Mouse (Mus musculus) midbrain, embryonic 16.5 days (tissue): ENCODE results near the gene Dnah2. TPM values are rescaled to one million over a fixed set of nuclear protein-coding genes. Genes with fewer than 3 reads are reported as not detected.
A peak's percentile ranks its signal among the peaks of the same experiment; 100 is the strongest.

Source experiments
- ATAC-seq: fragments of 200-750 bp; cut with Nextera tagmentation; 2 replicates; pipeline ENCODE4 v1.8.0; 2017; ENCODE audit warnings: moderate TSS enrichment
- H3K27ac ChIP-seq: fragments of 300-500 bp; sonication (generic); 2 replicates; pipeline ENCODE4 v1.5.1; 2014; ENCODE audit warnings: mild to moderate bottlenecking, low read length, mixed read lengths
- H3K27me3 ChIP-seq: fragments of 300-500 bp; sonication (generic); 2 replicates; pipeline ENCODE4 v1.6.1; 2014; ENCODE audit warnings: low read depth, low read length, mixed read lengths; ENCODE audit not compliant: control insufficient read depth, insufficient read depth
- H3K36me3 ChIP-seq: fragments of 300-500 bp; sonication (generic); 2 replicates; pipeline ENCODE4 v1.6.1; 2014; ENCODE audit warnings: mild to moderate bottlenecking, low read length, moderate library complexity, mixed read lengths; ENCODE audit not compliant: control insufficient read depth, insufficient read depth
- H3K4me1 ChIP-seq: fragments of 300-500 bp; sonication (generic); 2 replicates; pipeline ENCODE4 v1.6.1; 2014; ENCODE audit warnings: mild to moderate bottlenecking, low read length, mixed read lengths; ENCODE audit not compliant: control insufficient read depth, insufficient read depth
- H3K4me2 ChIP-seq: fragments of 300-500 bp; sonication (generic); 2 replicates; pipeline ENCODE4 v1.6.1; 2014; ENCODE audit warnings: mild to moderate bottlenecking, low read length, mixed read lengths
- H3K4me3 ChIP-seq: fragments of 300-500 bp; sonication (generic); 2 replicates; pipeline ENCODE4 v1.5.1; 2014; ENCODE audit warnings: low read depth, mild to moderate bottlenecking, low read length, moderate library complexity, mixed read lengths
- H3K9ac ChIP-seq: fragments of 300-500 bp; sonication (generic); 2 replicates; pipeline ENCODE4 v1.6.1; 2014; ENCODE audit warnings: low read depth, low read length, mixed read lengths
- H3K9me3 ChIP-seq: fragments of 300-500 bp; sonication (generic); replicated peaks from 2 replicates; pipeline ENCODE4 v1.6.1; 2014; ENCODE audit warnings: mild to moderate bottlenecking, low read length, mixed read lengths; ENCODE audit not compliant: control insufficient read depth, poor library complexity, severe bottlenecking
- WGBS: fragments of 180-500 bp; shearing (Covaris S2); extraction: QIAGEN DNeasy Blood & Tissue Kit; methylation state at CpG from one replicate; pipeline ENCODE4 v1.1.7; 2014; 5-methylcytosine and 5-hydroxymethylcytosine counted together
- polyA plus RNA-seq: library from polyadenylated mRNA; unstranded; fragments of >200 nt; fragmentation: Nextera tagmentation; extraction: Ambion mirVana; gene quantifications from 2 replicates; pipeline ENCODE4 v1.2.1, GENCODE M21; 2015

Dnah2 gene
- polyA plus RNA-seq, 1 experiment from 2014 or later: 5.1 TPM

GRCm38 (mm10) chr11:69413221-69414181 lies 135.4 kb downstream of the Dnah2 start, which contains the start of gene Kdm6b:
Gene Kdm6b (minus strand): TSS chr11:69413675.
- Histone ChIP-seq H3K36me3 (no peaks in the 10 kb centered on the region), H3K4me2 (peak within 1 kb of the TSS; percentile 92), H3K27me3 (no peaks in the 10 kb centered on the region), H3K9me3 (no peaks in the 10 kb centered on the region), H3K9ac (peak within 1 kb of the TSS; percentile 98), H3K4me1 (peaks cover 48% of the 10 kb centered on the region), H3K4me3 (peak within 1 kb of the TSS; percentile 67), H3K27ac (peak within 1 kb of the TSS; percentile 99)
- ATAC-seq: no peak
- 27% methylated on average over 12 of the region's 12 CpGs for WGBS

- H3K9me3 ChIP-seq: no peaks in the 10 kb centered on the region
- peaks cover 58% of the 10 kb centered on the region for H3K4me1 ChIP-seq
- no peaks in the 10 kb centered on the region for H3K27me3 ChIP-seq
- H3K4me2 ChIP-seq: peak overlapping the region; percentile 92
- no peak for ATAC-seq
- peak overlapping the region; percentile 98; the same call in 1 of the 2 replicates for H3K9ac ChIP-seq
- peak overlapping the region; percentile 67 for H3K4me3 ChIP-seq
- 53% methylated on average over 7 of the region's 7 CpGs for WGBS
- H3K36me3 ChIP-seq: peaks cover under 1% of the 10 kb centered on the region; the same call in 1 of the 2 replicates
- H3K27ac ChIP-seq: peak overlapping the region; percentile 99; the same call in 1 of the 2 replicates
These were observed 136.4 kb downstream of the Dnah2 start for GRCm38 (mm10) chr11:69412548-69412947.

- WGBS: under 1% methylated on average over 39 of the region's 39 CpGs
- peaks cover 9% of the 10 kb centered on the region for H3K36me3 ChIP-seq
- no peaks in the 10 kb centered on the region for H3K27me3 ChIP-seq
- peak overlapping the region; percentile 75 for H3K4me3 ChIP-seq
- peaks cover 51% of the 10 kb centered on the region for H3K4me1 ChIP-seq
- H3K27ac ChIP-seq: peak overlapping the region; percentile 84
- H3K4me2 ChIP-seq: peak overlapping the region; percentile 92
- no peaks in the 10 kb centered on the region for H3K9me3 ChIP-seq
- ATAC-seq: no peak
- peak overlapping the region; percentile 90 for H3K9ac ChIP-seq
These were observed 137.2 kb downstream of the Dnah2 start for GRCm38 (mm10) chr11:69411538-69412203.

- WGBS: under 1% methylated on average over 26 of the region's 26 CpGs
These were observed 137.8 kb downstream of the Dnah2 start for GRCm38 (mm10) chr11:69411073-69411535.

GRCm38 (mm10) chr11:69410310-69411072 lies 138.4 kb downstream of the Dnah2 start:
- WGBS: under 1% methylated on average over 41 of the region's 41 CpGs
- H3K36me3 ChIP-seq: peaks cover 19% of the 10 kb centered on the region
- peak overlapping the region; percentile 92 for H3K4me2 ChIP-seq
- peaks cover 51% of the 10 kb centered on the region for H3K4me1 ChIP-seq
- peak overlapping the region; percentile 75 for H3K4me3 ChIP-seq
- H3K27ac ChIP-seq: peak overlapping the region; percentile 84
- peak overlapping the region; percentile 90 for H3K9ac ChIP-seq
- no peaks in the 10 kb centered on the region for H3K9me3 ChIP-seq
- H3K27me3 ChIP-seq: no peaks in the 10 kb centered on the region
- peak; percentile 10; the same call in 1 of the 2 replicates for ATAC-seq

More at GRCm38 (mm10) chr11:69411073-69411535, 137.8 kb downstream of the Dnah2 start:
- peak overlapping the region; percentile 75 for H3K4me3 ChIP-seq
- peak; percentile 44 for ATAC-seq
- peak overlapping the region; percentile 84 for H3K27ac ChIP-seq
- H3K36me3 ChIP-seq: peaks cover 13% of the 10 kb centered on the region
- peaks cover 51% of the 10 kb centered on the region for H3K4me1 ChIP-seq
- H3K9me3 ChIP-seq: no peaks in the 10 kb centered on the region
- peak overlapping the region; percentile 90 for H3K9ac ChIP-seq
- no peaks in the 10 kb centered on the region for H3K27me3 ChIP-seq
- H3K4me2 ChIP-seq: peak overlapping the region; percentile 92

- Histone ChIP-seq H3K4me1 (peaks cover 51% of the 10 kb centered on the region), H3K4me3 (peak overlapping the region; percentile 75), H3K4me2 (peak overlapping the region; percentile 92), H3K27me3 (no peaks in the 10 kb centered on the region), H3K27ac (peak overlapping the region; percentile 84), H3K36me3 (peaks cover 24% of the 10 kb centered on the region), H3K9me3 (no peaks in the 10 kb centered on the region), H3K9ac (peak overlapping the region; percentile 90)
- ATAC-seq: no peak
- 0% methylated on average over 18 of the region's 18 CpGs for WGBS
These were observed 138.9 kb downstream of the Dnah2 start for GRCm38 (mm10) chr11:69410045-69410309.

- Histone ChIP-seq H3K4me2 (peak overlapping the region; percentile 92), H3K36me3 (peaks cover 29% of the 10 kb centered on the region), H3K27me3 (no peaks in the 10 kb centered on the region), H3K9ac (peak overlapping the region; percentile 90), H3K4me3 (peak overlapping the region; percentile 75), H3K27ac (peak overlapping the region; percentile 84), H3K4me1 (peaks cover 47% of the 10 kb centered on the region), H3K9me3 (no peaks in the 10 kb centered on the region)
- WGBS: under 1% methylated on average over 36 of the region's 46 CpGs
- ATAC-seq: no peak
These were observed 139.4 kb downstream of the Dnah2 start for GRCm38 (mm10) chr11:69409378-69410044.
